Mouse (Mus musculus) bone marrow macrophage, adult 2 months (primary cell): ENCODE data around the gene Neurog3.

Experiments
- CTCF ChIP-seq: IDR thresholded peaks from 2 replicates; pipeline ENCODE4 v1.5.1; 2012; ENCODE audit warnings: low read depth, mild to moderate bottlenecking, low read length, moderate library complexity
- POLR2A ChIP-seq: IDR thresholded peaks from 2 replicates; pipeline ENCODE4 v1.6.1; 2012; ENCODE audit warnings: mild to moderate bottlenecking, low read depth, low read length, borderline replicate concordance

- TF ChIP-seq CTCF (no peak), POLR2A (no peak)
Measured at GRCm38 (mm10) chr10:62111207-62111576, 21.7 kb upstream of the Neurog3 start.
